Mouse (Mus musculus): ENCODE measurements around the gene Arid3a. TPM values are rescaled to one million over a fixed set of nuclear protein-coding genes. Genes with fewer than 3 reads are reported as not detected.
"Not testable (repeated sequence)": the region's sequence is repeated elsewhere in the genome, so short reads cannot be mapped to it uniquely, and the experiment has no call there.

Arid3a gene
- 1 to 10 TPM; 5.7 to 10.0 TPM for total RNA-seq (2021)
- long read RNA-seq, experiment 1, partial matches to known transcripts: 0 of 1 reads
- long read RNA-seq, experiment 1, other reads (novel, unspliced or antisense): 1 of 1 reads
- long read RNA-seq, experiment 2, partial matches to known transcripts: 0 of 1 reads
- long read RNA-seq, experiment 2, other reads (novel, unspliced or antisense): 1 of 1 reads

- no peak for TF ChIP-seq CTCF (IDR thresholded peaks at IDR 0.05)
- Histone ChIP-seq H3K27ac (peak within 1 kb of the TSS; percentile 95), H3K4me3 (peak within 1 kb of the TSS; percentile 79)
- peak; percentile 86 to 88 for DNase-seq (ENCODE audit: extremely low spot score in 1 of 2, low spot score in 2 of 2)
- intact Hi-C loops (cut with DNase I): no loop called here
Observed at GRCm38 (mm10) chr10:79926491-79927323, at the start of gene Arid3a. Arid3a (plus strand) TSS chr10:79927043.

DNA sequence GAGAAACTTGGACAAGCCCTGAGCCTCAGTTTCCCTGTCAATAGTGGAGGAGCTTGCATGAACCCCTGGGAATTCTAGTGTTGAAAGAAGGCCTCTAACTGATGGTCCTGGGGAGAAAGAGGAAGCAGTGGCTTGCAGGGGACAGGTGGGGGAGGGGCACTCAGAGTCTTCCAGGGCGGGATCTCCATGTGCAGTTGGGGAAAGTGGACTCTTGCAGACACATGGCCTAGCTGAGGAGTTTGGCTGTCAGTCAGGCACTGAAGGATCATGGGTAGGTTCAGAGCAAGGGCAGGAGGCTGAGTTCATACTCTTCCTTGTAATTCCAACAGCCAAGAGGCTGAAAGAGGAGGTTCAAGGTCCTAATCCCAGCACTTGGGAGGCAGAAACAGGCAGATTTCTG is 49.7 kb upstream of the Arid3a start:
- no peak for TF ChIP-seq CTCF (IDR thresholded peaks at IDR 0.05)
- no peak for DNase-seq (ENCODE audit: extremely low spot score in 1 of 2, low spot score in 2 of 2)
- no peak overlapping the region for H3K27ac ChIP-seq
- H3K4me3 ChIP-seq: no peak overlapping the region
- intact Hi-C loops (cut with DNase I): no loop called here

GRCm38 (mm10) chr10:79877757-79878156 is 49.1 kb upstream of the Arid3a start:
- no peak for DNase-seq (ENCODE audit: extremely low spot score in 1 of 2, low spot score in 2 of 2)
- Histone ChIP-seq H3K27ac (no peak overlapping the region), H3K4me3 (no peak overlapping the region)
- intact Hi-C loops (cut with DNase I): no loop called here
- TF ChIP-seq CTCF (IDR thresholded peaks at IDR 0.05): no peak

- no peak for DNase-seq (ENCODE audit: extremely low spot score in 1 of 2, low spot score in 2 of 2)
- no peak for TF ChIP-seq CTCF (IDR thresholded peaks at IDR 0.05)
- no peak overlapping the region for H3K4me3 ChIP-seq
- intact Hi-C loops (cut with DNase I): no loop called here
- no peak overlapping the region for H3K27ac ChIP-seq
Observed at GRCm38 (mm10) chr10:79879527-79879926, 47.3 kb upstream of the Arid3a start.

- no peak overlapping the region for H3K27ac ChIP-seq
- intact Hi-C loops (cut with DNase I): loop anchor here (5.0 kb wide), 1 partner anchor 48 kb away; no protein-coding TSS in a partner anchor
- TF ChIP-seq CTCF (IDR thresholded peaks at IDR 0.05): no peak
- no peak for DNase-seq (ENCODE audit: extremely low spot score in 1 of 2, low spot score in 2 of 2)
- H3K4me3 ChIP-seq: no peak overlapping the region
Observed at GRCm38 (mm10) chr10:79880721-79881120, 46.1 kb upstream of the Arid3a start.

DNA sequence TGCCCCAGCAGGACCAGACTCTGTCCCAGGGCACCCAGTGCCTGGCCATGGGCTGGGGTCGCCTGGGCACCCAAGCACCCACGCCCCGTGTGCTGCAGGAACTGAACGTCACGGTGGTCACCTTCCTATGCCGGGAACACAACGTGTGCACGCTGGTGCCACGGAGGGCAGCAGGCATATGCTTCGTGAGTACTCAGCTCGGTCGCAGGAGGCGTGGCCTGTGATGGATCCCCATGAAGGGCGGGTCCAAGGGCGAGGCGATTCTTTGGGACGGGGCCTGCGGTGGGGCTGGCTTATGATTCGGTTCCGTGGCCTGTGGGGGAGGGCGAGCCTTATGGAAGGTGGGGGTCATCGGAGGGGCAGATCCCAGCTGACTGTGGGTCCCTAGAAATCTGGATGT is 44.9 kb upstream of the Arid3a start:
- TF ChIP-seq CTCF (IDR thresholded peaks at IDR 0.05): no peak
- intact Hi-C loops (cut with DNase I): loop anchor here (5.0 kb wide), 1 partner anchor 50 kb away; no protein-coding TSS in a partner anchor
- DNase-seq (ENCODE audit: extremely low spot score in 1 of 2, low spot score in 2 of 2): no peak
- no peak overlapping the region for H3K27ac ChIP-seq
- H3K4me3 ChIP-seq: no peak overlapping the region

DNA sequence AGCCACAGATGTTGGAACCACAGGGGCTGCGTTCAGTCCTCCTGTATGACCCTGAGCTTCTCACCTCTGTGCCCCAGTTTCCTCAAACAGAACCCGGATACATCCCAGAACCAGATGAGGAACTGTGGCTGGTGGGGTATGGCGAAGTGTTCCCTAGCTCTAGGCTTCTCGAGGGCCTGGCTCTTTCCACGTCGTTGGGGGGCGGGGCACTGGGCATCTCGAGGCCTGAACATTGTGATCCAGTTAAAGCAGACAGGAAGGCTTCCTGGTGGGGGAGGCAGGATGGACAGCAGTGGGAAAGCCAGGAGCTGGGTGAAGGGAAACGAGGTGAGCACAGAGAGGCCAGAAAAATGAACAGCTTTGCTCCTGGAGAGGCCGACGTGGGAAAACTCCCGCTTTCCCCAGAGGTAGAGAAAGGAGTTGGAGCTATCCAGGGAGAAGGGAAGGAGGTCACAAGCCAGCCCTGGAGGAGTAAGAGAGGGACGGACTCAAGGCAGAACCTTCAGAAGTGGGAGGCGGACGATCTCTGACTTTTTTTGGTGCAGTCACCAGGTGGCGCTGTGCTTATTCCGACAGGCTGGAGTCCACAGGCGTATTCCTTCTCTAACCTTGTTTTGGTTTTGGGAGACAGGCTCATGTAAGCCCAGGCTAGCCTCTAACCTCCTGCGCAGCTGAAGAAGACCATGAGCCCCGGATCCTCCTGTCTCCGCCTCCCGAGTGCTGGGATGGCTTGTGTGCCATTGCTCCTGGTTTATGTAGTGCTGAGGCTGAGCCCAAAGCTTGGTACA is 43.4 kb upstream of the Arid3a start:
- DNase-seq (ENCODE audit: extremely low spot score in 1 of 2, low spot score in 2 of 2): peak; percentile 72 to 85
- Histone ChIP-seq H3K27ac (no peak overlapping the region), H3K4me3 (no peak overlapping the region)
- intact Hi-C loops (cut with DNase I): loop anchor here (5.0 kb wide), 1 partner anchor 51 kb away; no protein-coding TSS in a partner anchor
- peak; percentile 88 for TF ChIP-seq CTCF (IDR thresholded peaks at IDR 0.05)

DNA sequence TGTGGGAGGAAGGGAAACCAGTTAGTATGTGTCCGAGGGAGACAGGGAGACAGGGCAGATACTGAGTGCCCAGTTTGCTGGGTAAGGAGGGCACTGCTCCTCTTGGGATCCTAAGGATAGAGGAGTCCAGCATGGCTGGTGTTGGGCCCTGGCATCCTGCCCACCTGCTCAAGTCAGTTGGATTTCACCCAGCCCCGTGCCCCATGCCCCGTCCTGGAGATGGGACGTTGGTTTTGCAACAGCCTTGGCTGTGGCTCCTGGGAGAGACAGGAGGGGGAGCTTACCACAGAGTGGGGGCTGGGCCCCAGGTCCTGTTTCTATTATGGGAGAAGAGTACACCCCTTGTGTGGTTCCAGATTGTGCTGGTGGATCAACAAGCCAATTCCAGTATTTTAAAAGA is 42.4 kb upstream of the Arid3a start:
- Histone ChIP-seq H3K27ac (no peak overlapping the region), H3K4me3 (no peak overlapping the region)
- intact Hi-C loops (cut with DNase I): loop anchor here (5.0 kb wide), 1 partner anchor 52 kb away; no protein-coding TSS in a partner anchor
- no peak for TF ChIP-seq CTCF (IDR thresholded peaks at IDR 0.05)
- no peak for DNase-seq (ENCODE audit: extremely low spot score in 1 of 2, low spot score in 2 of 2)

DNA sequence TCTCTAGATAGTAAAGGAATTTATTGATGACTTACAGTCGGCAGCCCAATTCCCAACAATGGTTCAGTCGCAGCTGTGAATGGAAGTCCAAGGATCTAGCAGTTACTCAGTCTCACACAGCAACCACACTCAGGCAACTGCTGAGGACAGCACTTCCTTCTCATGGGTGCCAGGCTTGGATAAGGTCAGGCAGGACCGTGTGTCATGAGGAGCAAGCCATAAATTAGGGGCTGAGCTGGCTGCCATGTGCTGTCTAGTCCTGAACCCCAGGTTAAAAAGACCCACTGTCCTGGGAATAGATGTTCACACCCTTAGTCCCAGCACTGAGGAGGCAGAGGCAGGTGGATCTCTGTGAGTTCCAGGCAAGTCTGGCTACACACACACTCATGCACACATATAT is 41.9 kb upstream of the Arid3a start:
- not testable (repeated sequence) for DNase-seq (ENCODE audit: extremely low spot score in 1 of 2, low spot score in 2 of 2); H3K4me3 ChIP-seq; H3K27ac ChIP-seq
- intact Hi-C loops (cut with DNase I): loop anchor here (5.0 kb wide), 1 partner anchor 53 kb away; no protein-coding TSS in a partner anchor

DNA sequence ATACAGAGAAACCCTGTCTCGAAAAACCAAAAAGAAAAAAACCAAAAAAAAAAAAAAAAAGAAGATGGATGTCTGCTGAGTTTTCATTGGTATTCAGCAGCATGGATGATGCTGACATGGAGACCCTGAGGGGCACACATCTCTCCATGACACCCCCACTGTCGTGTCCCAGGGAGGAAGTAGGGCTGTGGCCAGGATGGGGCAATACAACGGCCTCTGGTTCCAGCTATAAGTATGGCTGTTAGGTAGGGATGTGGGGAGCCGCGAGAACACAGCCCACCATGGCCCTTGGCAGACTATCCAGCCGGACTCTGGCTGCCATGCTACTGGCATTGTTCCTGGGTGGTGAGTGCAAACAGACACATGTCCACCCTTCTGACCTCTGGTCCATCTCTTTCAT is 40.8 kb upstream of the Arid3a start, which contains the start of gene Elane:
Gene Elane (plus strand): TSS at position 194 of the 400 bp plus-strand sequence.
- intact Hi-C loops (cut with DNase I): no loop called here
- Histone ChIP-seq H3K4me3 (no peak within 1 kb of the TSS), H3K27ac (no peak within 1 kb of the TSS)
- no peak for TF ChIP-seq CTCF (IDR thresholded peaks at IDR 0.05)
- no peak for DNase-seq (ENCODE audit: extremely low spot score in 1 of 2, low spot score in 2 of 2)

DNA sequence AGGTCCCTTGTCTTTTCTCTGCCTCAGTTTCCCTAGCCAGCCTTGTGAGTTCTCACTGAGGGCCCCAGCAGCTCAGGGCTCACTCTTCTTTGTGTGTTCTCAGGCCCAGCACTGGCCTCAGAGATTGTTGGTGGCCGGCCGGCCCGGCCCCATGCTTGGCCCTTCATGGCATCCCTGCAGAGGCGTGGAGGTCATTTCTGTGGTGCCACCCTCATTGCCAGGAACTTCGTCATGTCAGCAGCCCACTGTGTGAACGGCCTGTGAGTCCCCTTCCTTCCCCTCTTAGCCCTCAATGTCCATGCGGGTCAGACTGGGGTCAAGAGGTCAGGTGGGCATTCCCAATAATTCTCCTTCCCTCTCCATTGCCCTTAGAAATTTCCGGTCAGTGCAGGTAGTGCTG is 40.2 kb upstream of the Arid3a start:
- no peak overlapping the region for H3K4me3 ChIP-seq
- intact Hi-C loops (cut with DNase I): no loop called here
- no peak for TF ChIP-seq CTCF (IDR thresholded peaks at IDR 0.05)
- H3K27ac ChIP-seq: no peak overlapping the region
- no peak for DNase-seq (ENCODE audit: extremely low spot score in 1 of 2, low spot score in 2 of 2)

DNA sequence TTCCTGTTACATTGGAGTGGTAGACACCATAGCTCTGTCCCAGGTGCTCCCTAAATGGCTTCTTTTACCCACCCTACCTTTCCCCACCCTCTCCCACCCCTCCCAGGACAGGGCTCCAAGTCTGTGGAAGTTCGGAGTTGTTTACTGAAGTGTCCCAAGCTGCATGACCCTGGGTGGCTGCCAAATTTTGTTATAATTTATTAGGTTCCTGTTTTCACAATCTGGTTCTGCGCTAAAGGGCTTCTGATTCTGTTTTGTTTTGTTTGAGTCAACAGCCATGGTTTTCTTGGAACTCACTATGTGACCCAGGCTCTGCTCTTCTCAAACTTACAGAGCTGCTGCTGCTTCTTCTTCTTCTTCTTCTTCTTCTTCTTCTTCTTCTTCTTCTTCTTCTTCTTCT is 37.5 kb upstream of the Arid3a start:
- intact Hi-C loops (cut with DNase I): no loop called here
- no peak for TF ChIP-seq CTCF (IDR thresholded peaks at IDR 0.05)
- Histone ChIP-seq H3K27ac (no peak overlapping the region), H3K4me3 (no peak overlapping the region)
- DNase-seq (ENCODE audit: extremely low spot score in 1 of 2, low spot score in 2 of 2): no peak

All from left cerebral cortex, adult 2 months (tissue).